Mouse (Mus musculus) erythroblast, embryonic 14.5 days (primary cell): Measurements from ENCODE around the gene Dcp1b.

ENCODE experiments used
- GATA1 ChIP-seq: IDR thresholded peaks from 2 replicates; pipeline ENCODE4 v1.6.1; 2012; ENCODE audit warnings: low read length, inconsistent platforms, mixed read lengths
- TAL1 ChIP-seq: IDR thresholded peaks from 3 replicates; pipeline ENCODE4 v1.6.1; 2012; ENCODE audit warnings: low read length, inconsistent platforms, mixed read lengths

DNA sequence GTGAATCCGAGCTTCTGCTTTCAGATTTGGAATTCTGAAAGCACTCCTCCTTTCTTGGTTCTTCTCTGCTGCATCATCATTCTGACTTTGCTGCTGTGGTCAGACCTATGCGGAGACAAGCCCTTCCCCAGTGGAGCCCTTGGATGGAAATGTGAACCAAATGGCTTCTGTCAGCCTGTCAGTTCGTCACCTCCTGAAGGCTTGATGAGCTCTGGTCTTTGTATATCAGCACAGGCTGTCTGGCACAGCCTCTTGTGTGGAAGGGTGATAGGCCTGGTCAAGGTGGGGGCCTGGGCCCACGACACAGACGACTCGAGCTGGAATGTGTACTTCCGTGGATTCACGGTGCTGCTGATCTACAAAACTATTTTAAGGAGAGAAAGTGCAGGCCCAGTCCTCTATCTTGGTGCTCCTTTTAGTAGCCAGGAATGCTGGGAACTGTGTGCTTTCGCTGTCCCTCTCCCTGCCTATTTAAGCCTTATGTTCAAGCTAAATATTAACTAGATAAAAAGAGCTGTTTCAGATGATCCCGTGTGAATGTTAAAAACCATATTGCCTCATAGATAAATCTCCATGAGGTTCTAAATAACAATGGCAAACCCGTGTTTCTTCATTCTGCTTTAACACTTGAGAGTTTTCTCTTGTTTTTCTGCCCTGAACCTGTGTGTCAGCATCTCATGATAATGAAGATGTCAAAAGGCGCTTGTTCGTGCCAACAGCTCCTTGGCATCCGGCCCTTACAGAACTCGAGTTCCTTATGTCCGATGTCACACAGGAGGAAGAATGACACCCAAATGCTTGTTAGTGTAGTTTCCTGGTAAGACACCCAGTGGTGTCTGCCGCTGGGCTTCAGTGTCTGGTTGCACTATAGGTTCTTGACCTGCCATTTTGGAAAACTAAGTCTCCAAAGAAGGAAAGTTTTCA, 21.6 kb downstream of the Dcp1b start, which contains the start of gene Cacna1c:
- no peak for TF ChIP-seq GATA1
- no peak for TF ChIP-seq TAL1
